Mouse (Mus musculus) spleen, adult 2 months (tissue): Measurements from ENCODE around the gene Dnm2.
"Not testable (repeated sequence)": the region's sequence is repeated elsewhere in the genome, so short reads cannot be mapped to it uniquely, and the experiment has no call there.

ENCODE experiments used
- CTCF ChIP-seq: fragments of 200-500 bp; IDR thresholded peaks from 2 replicates; pipeline ENCODE4 v1.5.1; 2011; ENCODE audit warnings: mild to moderate bottlenecking, inconsistent platforms; ENCODE audit not compliant: insufficient read depth, insufficient read length, insufficient replicate concordance; ENCODE audit errors: extremely low read depth
- POLR2A ChIP-seq: fragments of 200-500 bp; IDR thresholded peaks from 2 replicates; pipeline ENCODE4 v1.6.1; 2011; ENCODE audit warnings: low read depth, low read length, inconsistent platforms

- TF ChIP-seq POLR2A, CTCF: not testable (repeated sequence)
Measured at GRCm38 (mm10) chr9:21518690-21519089, 94.0 kb downstream of the Dnm2 start.
